Mouse (Mus musculus): Measurements from ENCODE around the gene Gtf2ird1. TPM values are rescaled to one million over a fixed set of nuclear protein-coding genes. Genes with fewer than 3 reads are reported as not detected.
A peak's percentile ranks its signal among the peaks of the same experiment; 100 is the strongest.
"Not testable (repeated sequence)": the region's sequence is repeated elsewhere in the genome, so short reads cannot be mapped to it uniquely, and the experiment has no call there.

The Gtf2ird1 gene
- total and polyA plus RNA-seq, 2 experiments: 6.5 to 15.3 TPM

- no peak overlapping the region for H3K4me3 ChIP-seq (ENCODE audit: insufficient read depth, low read depth, low read length)
- H3K79me2 ChIP-seq (ENCODE audit: control insufficient read depth, insufficient read depth, low read length): no peaks in the 10 kb centered on the region
- TF ChIP-seq CTCF (IDR thresholded peaks at IDR 0.05; ENCODE audit: low read depth, low read length): peak; percentile 69
- no peak for TF ChIP-seq POLR2A (IDR thresholded peaks at IDR 0.05; ENCODE audit: extremely low read depth, insufficient read depth, low read length)
- peak; percentile 37 for DNase-seq (ENCODE audit: extremely low read depth, low read depth, low spot score)
- H3K4me1 ChIP-seq (ENCODE audit: control insufficient read depth, insufficient read depth, low read length): no peaks in the 10 kb centered on the region
- 65% methylated on average over 9 of the region's 9 CpGs for WGBS
- no peak overlapping the region for H3K9ac ChIP-seq (ENCODE audit: low read depth, low read length)
- H3K36me3 ChIP-seq (ENCODE audit: control insufficient read depth, insufficient read depth, low read length): peaks cover 6% of the 10 kb centered on the region; the same call in 1 of the 2 replicates
- peak overlapping the region; percentile 79 for H3K27ac ChIP-seq (replicated peaks; ENCODE audit: insufficient read depth, low read depth, low read length)
- H3K27me3 ChIP-seq (ENCODE audit: control insufficient read depth, insufficient read depth, low read length): no peaks in the 10 kb centered on the region
Measured at GRCm38 (mm10) chr5:134373912-134374488, 82.5 kb downstream of the Gtf2ird1 start.

- Histone ChIP-seq H3K9ac (ENCODE audit: low read depth, low read length) (no peak overlapping the region), H3K4me1 (ENCODE audit: control insufficient read depth, insufficient read depth, low read length) (no peaks in the 10 kb centered on the region), H3K27ac (replicated peaks; ENCODE audit: insufficient read depth, low read depth, low read length) (no peak overlapping the region), H3K4me3 (ENCODE audit: insufficient read depth, low read depth, low read length) (no peak overlapping the region), H3K79me2 (ENCODE audit: control insufficient read depth, insufficient read depth, low read length) (no peaks in the 10 kb centered on the region), H3K36me3 (ENCODE audit: control insufficient read depth, insufficient read depth, low read length) (peaks cover 6% of the 10 kb centered on the region; the same call in 1 of the 2 replicates), H3K27me3 (ENCODE audit: control insufficient read depth, insufficient read depth, low read length) (no peaks in the 10 kb centered on the region)
- TF ChIP-seq POLR2A (IDR thresholded peaks at IDR 0.05; ENCODE audit: extremely low read depth, insufficient read depth, low read length) (no peak), CTCF (IDR thresholded peaks at IDR 0.05; ENCODE audit: low read depth, low read length) (peak; percentile 37)
- 95% methylated on average over 6 of the region's 6 CpGs for WGBS
- DNase-seq (ENCODE audit: extremely low read depth, low read depth, low spot score): no peak
Measured at GRCm38 (mm10) chr5:134372926-134373658, 83.4 kb downstream of the Gtf2ird1 start.

GRCm38 (mm10) chr5:134371511-134372289 lies 84.8 kb downstream of the Gtf2ird1 start:
- Histone ChIP-seq H3K36me3 (ENCODE audit: control insufficient read depth, insufficient read depth, low read length) (peaks cover 4% of the 10 kb centered on the region; the same call in 1 of the 2 replicates), H3K27ac (replicated peaks; ENCODE audit: insufficient read depth, low read depth, low read length) (no peak overlapping the region), H3K79me2 (ENCODE audit: control insufficient read depth, insufficient read depth, low read length) (no peaks in the 10 kb centered on the region), H3K9ac (ENCODE audit: low read depth, low read length) (no peak overlapping the region), H3K4me3 (ENCODE audit: insufficient read depth, low read depth, low read length) (no peak overlapping the region), H3K27me3 (ENCODE audit: control insufficient read depth, insufficient read depth, low read length) (no peaks in the 10 kb centered on the region), H3K4me1 (ENCODE audit: control insufficient read depth, insufficient read depth, low read length) (no peaks in the 10 kb centered on the region)
- no peak for DNase-seq (ENCODE audit: extremely low read depth, low read depth, low spot score)
- WGBS: 91% methylated on average over 5 of the region's 5 CpGs
- TF ChIP-seq CTCF (IDR thresholded peaks at IDR 0.05; ENCODE audit: low read depth, low read length): no peak
- no peak for TF ChIP-seq POLR2A (IDR thresholded peaks at IDR 0.05; ENCODE audit: extremely low read depth, insufficient read depth, low read length)

GRCm38 (mm10) chr5:134370831-134371230 lies 85.7 kb downstream of the Gtf2ird1 start:
- H3K4me3 ChIP-seq (ENCODE audit: insufficient read depth, low read depth, low read length): no peak overlapping the region
- H3K79me2 ChIP-seq (ENCODE audit: control insufficient read depth, insufficient read depth, low read length): no peaks in the 10 kb centered on the region
- H3K9ac ChIP-seq (ENCODE audit: low read depth, low read length): no peak overlapping the region
- no peaks in the 10 kb centered on the region for H3K27me3 ChIP-seq (ENCODE audit: control insufficient read depth, insufficient read depth, low read length)
- TF ChIP-seq POLR2A (IDR thresholded peaks at IDR 0.05; ENCODE audit: extremely low read depth, insufficient read depth, low read length) (no peak), CTCF (IDR thresholded peaks at IDR 0.05; ENCODE audit: low read depth, low read length) (no peak)
- no peak for DNase-seq (ENCODE audit: extremely low read depth, low read depth, low spot score)
- H3K27ac ChIP-seq (replicated peaks; ENCODE audit: insufficient read depth, low read depth, low read length): no peak overlapping the region
- WGBS: 89% methylated on average over 2 of the region's 2 CpGs
- H3K4me1 ChIP-seq (ENCODE audit: control insufficient read depth, insufficient read depth, low read length): no peaks in the 10 kb centered on the region
- H3K36me3 ChIP-seq (ENCODE audit: control insufficient read depth, insufficient read depth, low read length): peaks cover 3% of the 10 kb centered on the region; the same call in 1 of the 2 replicates

- no peaks in the 10 kb centered on the region for H3K4me1 ChIP-seq (ENCODE audit: control insufficient read depth, insufficient read depth, low read length)
- 98% methylated on average over 4 of the region's 4 CpGs for WGBS
- no peaks in the 10 kb centered on the region for H3K27me3 ChIP-seq (ENCODE audit: control insufficient read depth, insufficient read depth, low read length)
- H3K27ac ChIP-seq (replicated peaks; ENCODE audit: insufficient read depth, low read depth, low read length): no peak overlapping the region
- H3K9ac ChIP-seq (ENCODE audit: low read depth, low read length): no peak overlapping the region
- no peak for DNase-seq (ENCODE audit: extremely low read depth, low read depth, low spot score)
- TF ChIP-seq POLR2A (IDR thresholded peaks at IDR 0.05; ENCODE audit: extremely low read depth, insufficient read depth, low read length) (no peak), CTCF (IDR thresholded peaks at IDR 0.05; ENCODE audit: low read depth, low read length) (no peak)
- no peaks in the 10 kb centered on the region for H3K79me2 ChIP-seq (ENCODE audit: control insufficient read depth, insufficient read depth, low read length)
- peaks cover 15% of the 10 kb centered on the region for H3K36me3 ChIP-seq (ENCODE audit: control insufficient read depth, insufficient read depth, low read length)
- H3K4me3 ChIP-seq (ENCODE audit: insufficient read depth, low read depth, low read length): no peak overlapping the region
Measured at GRCm38 (mm10) chr5:134359101-134359500, 97.4 kb downstream of the Gtf2ird1 start.

GRCm38 (mm10) chr5:134355372-134355771 lies 101.1 kb downstream of the Gtf2ird1 start:
- not testable (repeated sequence) for H3K9ac ChIP-seq (ENCODE audit: low read depth, low read length); H3K27me3 ChIP-seq (ENCODE audit: control insufficient read depth, insufficient read depth, low read length); DNase-seq (ENCODE audit: extremely low read depth, low read depth, low spot score); H3K27ac ChIP-seq (replicated peaks; ENCODE audit: insufficient read depth, low read depth, low read length); H3K79me2 ChIP-seq (ENCODE audit: control insufficient read depth, insufficient read depth, low read length); H3K4me3 ChIP-seq (ENCODE audit: insufficient read depth, low read depth, low read length); H3K4me1 ChIP-seq (ENCODE audit: control insufficient read depth, insufficient read depth, low read length)
- H3K36me3 ChIP-seq (ENCODE audit: control insufficient read depth, insufficient read depth, low read length): peaks cover 11% of the 10 kb centered on the region
- 92% methylated on average over 4 of the region's 4 CpGs for WGBS
